Mouse (Mus musculus) heart, adult 2 months (tissue): ENCODE data around the gene Ptprd.

ENCODE experiments used
- CTCF ChIP-seq: fragments of 200-600 bp; IDR thresholded peaks from 2 replicates; pipeline ENCODE4 v1.8.1; 2022; ENCODE audit warnings: antibody characterized with exemption, mild to moderate bottlenecking, moderate library complexity
- EP300 ChIP-seq: fragments of 200-500 bp; IDR thresholded peaks from 2 replicates; pipeline ENCODE4 v1.6.1; 2011; ENCODE audit warnings: low read depth, low read length, control low read depth; ENCODE audit not compliant: insufficient read depth

DNA sequence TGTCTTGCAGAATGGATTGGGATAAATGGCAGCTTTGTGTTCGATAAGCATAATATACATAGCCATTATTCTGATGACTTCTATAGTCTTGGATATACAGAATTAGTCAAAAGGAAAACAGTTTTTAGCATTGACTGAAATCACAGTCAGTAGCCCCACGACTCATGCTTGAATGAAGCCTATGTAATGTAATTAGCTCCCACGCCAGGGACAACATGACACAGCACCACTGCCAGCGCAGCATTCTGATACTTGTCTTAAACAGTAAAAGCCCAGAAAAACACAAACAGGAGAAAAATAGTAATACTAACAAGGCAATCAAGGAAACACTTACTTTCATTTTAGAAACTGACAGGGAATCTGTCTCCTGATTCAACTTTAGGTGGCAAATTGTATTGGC is 677.2 kb downstream of the Ptprd start:
- TF ChIP-seq CTCF (no peak), EP300 (no peak)
